Mouse (Mus musculus) kidney, adult 2 months (tissue): ENCODE results near the gene Gng2. TPM values are rescaled to one million over a fixed set of nuclear protein-coding genes. Genes with fewer than 3 reads are reported as not detected.

Experiments used
- DNase-seq: peaks from one replicate; pipeline ENCODE4 v3.0.0; 2021
- H3K27ac ChIP-seq: fragments of 200-500 bp; 2 replicates; pipeline ENCODE4 v1.5.1; 2012; ENCODE audit warnings: low read depth, low read length, control low read depth, inconsistent platforms; ENCODE audit not compliant: insufficient read depth
- H3K27me3 ChIP-seq: fragments of 200-500 bp; replicated peaks from 2 replicates; pipeline ENCODE4 v1.6.1; 2012; ENCODE audit warnings: mild to moderate bottlenecking, moderate library complexity, low read length, inconsistent platforms; ENCODE audit not compliant: control insufficient read depth, insufficient read depth
- H3K36me3 ChIP-seq: fragments of 200-500 bp; 2 replicates; pipeline ENCODE4 v1.6.1; 2012; ENCODE audit warnings: mild to moderate bottlenecking, moderate library complexity, low read length, inconsistent platforms; ENCODE audit not compliant: control insufficient read depth, insufficient read depth
- H3K4me1 ChIP-seq: fragments of 200-500 bp; 2 replicates; pipeline ENCODE4 v1.6.1; 2011; ENCODE audit warnings: low read length; ENCODE audit not compliant: control insufficient read depth, insufficient read depth
- H3K4me3 ChIP-seq: fragments of 200-500 bp; 2 replicates; pipeline ENCODE4 v1.5.1; 2011; ENCODE audit warnings: mild to moderate bottlenecking, low read depth, low read length, control low read depth; ENCODE audit not compliant: insufficient read depth
- CTCF ChIP-seq: fragments of 200-500 bp; conservative IDR thresholded peaks from 2 replicates; pipeline ENCODE4 v1.5.1; 2011; ENCODE audit warnings: low read depth, mild to moderate bottlenecking, control low read depth, low read length, moderate library complexity, mixed read lengths; ENCODE audit not compliant: insufficient read depth, insufficient read length
- POLR2A ChIP-seq: fragments of 200-500 bp; IDR thresholded peaks from one replicate; pipeline ENCODE4 v1.6.1; 2011; ENCODE audit warnings: low read depth, low read length, control low read depth
- WGBS: fragments of 180-500 bp; shearing (Covaris S2); methylation state at CpG from one replicate; pipeline ENCODE4 v1.1.7; 2018; 5-methylcytosine and 5-hydroxymethylcytosine counted together
- polyA plus RNA-seq: library from polyadenylated mRNA; depleted of rRNA; stranded (reverse); fragments of >200 nt; gene quantifications from 2 replicates; pipeline ENCODE4 v1.2.3, GENCODE M21; 2012

The Gng2 gene
- polyA plus RNA-seq, 1 experiment: 9.0 TPM

DNA sequence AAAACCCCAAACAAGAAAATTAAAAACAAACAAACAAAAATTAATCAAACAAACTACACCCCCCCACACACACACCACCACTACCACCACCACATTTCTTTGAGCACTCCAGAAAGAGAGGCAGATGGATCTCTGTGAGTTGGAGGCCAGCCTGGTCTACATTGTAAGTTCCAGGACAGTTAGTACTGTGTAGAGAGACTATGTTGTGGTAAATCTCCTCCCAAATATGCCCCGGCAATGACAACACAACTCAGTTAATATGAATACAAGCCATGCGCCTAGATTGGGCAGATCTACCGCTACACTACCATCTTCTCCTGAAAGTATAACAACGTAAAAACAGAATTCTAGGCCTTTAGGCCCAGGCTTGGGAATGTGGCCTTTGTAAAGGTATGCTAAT lies 117.1 kb downstream of the Gng2 start:
- no peak for DNase-seq
- TF ChIP-seq CTCF: no peak
- TF ChIP-seq POLR2A: no peak
- Histone ChIP-seq H3K4me3 (no peak overlapping the region), H3K27me3 (no peaks in the 10 kb centered on the region), H3K4me1 (no peaks in the 10 kb centered on the region), H3K36me3 (no peaks in the 10 kb centered on the region), H3K27ac (no peak overlapping the region)
- 95% methylated on average over 4 of the region's 4 CpGs for WGBS

DNA sequence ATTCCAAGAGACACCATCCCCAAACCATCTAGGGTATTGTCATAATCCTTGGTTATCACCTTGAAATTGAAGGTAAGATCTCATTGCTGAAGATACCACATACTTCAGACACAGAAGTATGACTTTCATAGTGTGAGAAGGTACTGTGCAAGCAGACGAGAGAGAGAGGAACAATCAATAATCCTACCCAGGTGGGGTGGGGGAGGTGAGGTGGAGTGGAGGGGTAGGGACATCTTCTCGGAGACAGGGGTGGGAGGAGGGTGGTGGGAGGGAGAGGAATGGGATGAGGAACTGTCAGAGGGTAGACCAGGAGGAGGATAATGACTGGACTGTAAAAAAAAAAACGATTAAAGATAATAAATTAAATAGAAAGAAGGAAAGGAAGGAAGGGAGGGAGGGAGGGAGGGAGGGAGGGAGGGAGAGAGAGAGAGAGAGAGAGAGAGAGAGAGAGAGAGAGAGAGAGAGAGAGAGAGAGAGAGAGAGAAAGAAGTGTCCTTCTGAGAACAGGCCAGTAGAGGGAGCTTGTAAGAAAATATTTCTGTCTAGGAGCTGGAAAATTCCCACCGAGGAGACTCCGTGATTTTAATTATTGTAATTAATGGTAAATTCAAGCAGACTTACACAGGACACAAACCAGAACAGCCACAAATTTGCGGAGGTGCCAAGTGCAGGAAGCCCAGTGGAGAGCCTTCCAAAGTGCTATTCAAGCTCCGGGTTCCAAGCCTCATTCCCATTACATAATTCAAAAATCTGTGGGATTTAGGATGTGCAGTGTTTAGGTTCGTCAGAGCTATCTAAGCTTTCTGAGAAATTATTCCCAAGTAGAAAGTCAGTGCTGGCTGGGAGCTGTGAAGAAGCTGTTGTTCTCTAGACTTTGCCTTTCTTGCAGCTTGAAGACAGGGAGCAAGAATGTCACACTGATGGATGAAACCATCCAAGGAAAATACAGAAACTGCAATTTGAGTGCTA lies 118.3 kb downstream of the Gng2 start:
- H3K36me3 ChIP-seq: no peaks in the 10 kb centered on the region
- no peak for TF ChIP-seq CTCF
- no peak overlapping the region for H3K4me3 ChIP-seq
- H3K4me1 ChIP-seq: no peaks in the 10 kb centered on the region
- no peaks in the 10 kb centered on the region for H3K27me3 ChIP-seq
- H3K27ac ChIP-seq: no peak overlapping the region
- WGBS: 29% methylated on average over 8 of the region's 8 CpGs
- peak; percentile 37 for DNase-seq

DNA sequence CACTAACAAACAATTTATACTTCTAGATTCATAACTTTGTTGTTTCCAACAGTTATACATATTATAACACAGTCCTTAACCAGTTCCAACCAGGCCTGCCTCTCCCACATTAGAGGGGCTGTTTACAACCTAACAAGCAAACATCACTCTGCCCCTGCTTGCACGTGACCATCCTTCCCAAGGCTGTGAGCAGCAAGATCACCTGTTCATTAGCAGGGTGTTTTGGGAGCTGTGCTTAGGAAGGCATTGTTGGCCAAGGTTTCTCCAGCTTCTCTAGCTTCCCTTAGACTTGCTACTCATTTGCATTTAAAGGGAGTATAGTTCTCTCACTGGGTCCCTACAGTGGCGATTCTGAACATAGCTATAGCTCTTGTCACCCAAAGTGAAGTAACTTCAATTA lies 119.1 kb downstream of the Gng2 start:
- no peaks in the 10 kb centered on the region for H3K27me3 ChIP-seq
- no peaks in the 10 kb centered on the region for H3K36me3 ChIP-seq
- TF ChIP-seq CTCF (no peak), POLR2A (no peak)
- H3K27ac ChIP-seq: no peak overlapping the region
- no peak overlapping the region for H3K4me3 ChIP-seq
- DNase-seq: no peak
- H3K4me1 ChIP-seq: no peaks in the 10 kb centered on the region
- 88% methylated on average over 2 of the region's 2 CpGs for WGBS

DNA sequence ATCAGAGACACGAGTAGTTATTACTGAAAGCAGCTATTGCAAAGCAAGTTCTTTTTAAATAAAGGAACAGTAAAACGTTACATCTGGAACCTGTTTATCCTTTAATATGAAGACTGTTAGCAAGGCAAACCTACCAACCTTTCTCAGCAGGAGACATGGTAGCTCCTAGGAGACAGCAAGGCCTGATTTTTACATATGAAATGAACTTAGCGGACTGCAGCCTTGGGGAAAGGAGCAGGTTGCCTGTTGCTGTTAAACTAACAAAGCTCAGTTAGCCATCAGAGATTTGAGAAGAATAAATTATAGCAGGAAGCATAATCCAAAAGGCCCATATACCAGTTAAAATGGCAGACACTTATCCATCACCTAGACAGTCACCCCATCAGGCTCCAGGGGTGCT lies 124.0 kb downstream of the Gng2 start:
- TF ChIP-seq POLR2A (no peak), CTCF (no peak)
- no peak for DNase-seq
- Histone ChIP-seq H3K4me3 (no peak overlapping the region), H3K27me3 (no peaks in the 10 kb centered on the region), H3K27ac (no peak overlapping the region), H3K4me1 (no peaks in the 10 kb centered on the region), H3K36me3 (no peaks in the 10 kb centered on the region)
- WGBS: 66% methylated on average over 3 of the region's 3 CpGs

DNA sequence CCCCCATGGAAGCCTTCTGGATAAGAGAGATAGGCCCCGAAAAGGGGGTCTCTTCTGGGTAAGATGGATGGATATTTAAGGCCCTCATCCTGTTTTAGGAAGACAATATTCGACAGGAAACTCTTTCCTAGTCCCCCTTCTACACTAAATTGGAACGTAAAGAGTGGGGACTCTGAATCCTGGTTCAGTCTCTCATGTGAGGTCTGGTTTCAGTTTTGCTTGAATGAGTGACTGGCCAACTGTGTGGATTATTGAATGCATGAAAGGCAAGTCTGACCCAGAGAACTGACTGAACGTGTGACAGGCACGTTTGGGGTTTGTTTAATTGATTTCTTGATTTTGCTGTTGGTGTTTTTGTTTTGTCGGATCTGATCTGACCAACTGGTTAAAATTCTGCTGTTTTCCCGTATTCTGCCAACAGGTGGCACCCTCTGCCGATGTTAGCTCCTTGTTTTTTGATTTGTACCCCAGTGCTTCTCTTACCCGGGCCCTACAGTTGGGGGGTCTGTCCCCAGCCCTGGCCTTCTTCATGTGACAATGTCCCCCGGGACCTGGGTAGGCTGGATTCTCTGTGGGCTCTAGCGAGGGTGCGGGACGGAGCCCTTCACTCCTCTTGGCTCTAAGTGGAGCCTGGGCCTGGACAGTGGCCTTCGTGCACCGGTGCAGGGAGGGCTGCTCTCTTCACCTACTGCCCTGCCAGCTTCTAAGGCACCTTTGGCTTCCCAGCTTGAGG lies 137.7 kb downstream of the Gng2 start:
- H3K4me3 ChIP-seq: peak overlapping the region; percentile 29; the same call in 1 of the 2 replicates
- TF ChIP-seq CTCF: peak; percentile 46
- TF ChIP-seq POLR2A: no peak
- no peaks in the 10 kb centered on the region for H3K36me3 ChIP-seq
- 16% methylated on average over 15 of the region's 15 CpGs for WGBS
- no peak overlapping the region for H3K27ac ChIP-seq
- H3K4me1 ChIP-seq: no peaks in the 10 kb centered on the region
- peak; percentile 65 for DNase-seq
- H3K27me3 ChIP-seq: no peaks in the 10 kb centered on the region

DNA sequence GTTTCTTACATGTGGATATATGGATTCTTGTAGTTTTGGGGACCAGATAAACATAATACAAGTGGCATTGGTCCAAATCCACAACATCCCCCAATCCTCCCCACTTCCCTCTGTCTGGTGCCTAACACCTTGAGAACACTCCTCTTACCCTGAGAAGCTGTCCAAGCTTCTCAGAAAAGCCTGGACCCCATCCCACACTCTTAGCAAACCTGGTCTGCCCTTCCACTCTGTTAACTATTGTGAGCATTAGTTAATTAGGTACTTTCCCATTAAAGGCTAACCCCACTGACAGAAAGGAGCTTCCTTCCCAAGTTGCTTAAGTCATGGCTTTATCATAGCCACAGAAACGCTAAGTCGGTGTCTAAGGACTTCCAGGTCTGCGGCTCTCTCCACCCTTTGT lies 141.1 kb downstream of the Gng2 start:
- H3K4me3 ChIP-seq: no peak overlapping the region
- H3K27ac ChIP-seq: no peak overlapping the region
- H3K36me3 ChIP-seq: no peaks in the 10 kb centered on the region
- TF ChIP-seq POLR2A (no peak), CTCF (no peak)
- no peaks in the 10 kb centered on the region for H3K4me1 ChIP-seq
- peak; percentile 40 for DNase-seq
- WGBS: 41% methylated on average over 3 of the region's 3 CpGs
- H3K27me3 ChIP-seq: no peaks in the 10 kb centered on the region

DNA sequence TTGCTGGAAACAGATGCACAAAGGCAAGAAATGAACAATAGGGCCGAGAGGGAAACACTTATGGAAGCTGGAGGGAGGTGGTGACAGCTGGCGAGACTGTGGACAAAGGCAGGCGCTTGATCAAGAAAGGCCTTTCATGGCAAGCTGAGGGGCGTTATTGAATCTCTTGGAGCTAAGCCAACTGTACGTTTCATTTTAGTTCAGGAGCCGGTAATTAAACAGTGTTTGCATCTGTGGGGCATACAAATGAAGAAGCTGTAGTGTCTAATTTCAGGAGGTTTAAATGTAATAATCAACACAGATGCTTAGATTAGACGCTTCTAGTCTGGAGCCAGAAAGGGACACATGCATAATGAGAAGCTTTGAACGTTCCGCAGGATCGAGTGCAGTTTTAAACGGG lies 151.9 kb downstream of the Gng2 start:
- 75% methylated on average over 11 of the region's 11 CpGs for WGBS
- H3K27ac ChIP-seq: no peak overlapping the region
- H3K36me3 ChIP-seq: no peaks in the 10 kb centered on the region; the same call in 1 of the 2 replicates
- H3K4me3 ChIP-seq: no peak overlapping the region
- TF ChIP-seq CTCF: no peak
- TF ChIP-seq POLR2A: no peak
- peaks cover 3% of the 10 kb centered on the region; the same call in 1 of the 2 replicates for H3K4me1 ChIP-seq
- no peaks in the 10 kb centered on the region for H3K27me3 ChIP-seq
- no peak for DNase-seq
